ENCODE assay signal across 8 mouse cellular contexts in the genomic region with DNA sequence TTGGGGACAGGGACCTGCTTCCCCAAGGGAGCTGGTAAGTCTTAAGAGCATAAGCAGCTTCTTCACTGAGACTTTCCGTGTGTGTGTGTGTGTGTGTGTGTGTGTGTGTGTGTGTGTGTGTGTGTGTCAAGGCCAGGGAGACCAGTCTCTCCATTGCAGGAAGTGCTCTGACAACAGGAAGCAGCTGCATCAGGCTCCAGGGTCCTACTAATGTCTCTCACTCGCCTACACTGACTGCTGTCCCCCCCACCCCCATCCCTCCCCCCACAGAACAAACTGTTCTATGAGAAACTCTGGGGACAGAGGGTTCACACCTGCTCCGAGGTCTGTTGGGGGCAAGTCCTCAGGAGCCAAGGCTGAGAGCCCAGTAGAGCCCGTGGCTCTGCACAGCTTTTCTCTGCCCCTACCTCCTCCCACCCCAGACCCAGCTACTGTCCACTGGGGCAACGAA. TPM values are rescaled to one million over a fixed set of nuclear protein-coding genes. Genes with fewer than 3 reads are reported as not detected.
DNase-seq lines count a peak whose midpoint lies in the region; ATAC-seq and TF ChIP-seq lines count a peak whose summit lies in the region.

No protein-coding gene starts in this region.

- peak; percentile 34 for DNase-seq in retina, postnatal 1 day
- no peak for DNase-seq in retina, embryonic 14.5 days (ENCODE audit: low spot score)
- peak; percentile 57 for DNase-seq in embryonic facial prominence, embryonic 14.5 days (ENCODE audit: low spot score)
- peak; percentile 73 to 87 for DNase-seq in kidney, postnatal 25 days
- DNase-seq in left cerebral cortex, adult 9 months (ENCODE audit: low spot score in 2 of 2), result no peak
- no peak for DNase-seq in ovary, adult 18-20 months (ENCODE audit: low spot score)

- 0 out of 2 replicates have a peak, but pooled peaks cover 3% of the 10 kb centered on the region for H3K9me3 ChIP-seq in embryonic facial prominence, embryonic 14.5 days (ENCODE audit: control insufficient read depth, low read length)
- H3K9me3 ChIP-seq in forebrain, embryonic 13.5 days (replicated peaks), result no peaks in the 10 kb centered on the region

- 39% methylated on average over 5 of the region's 5 CpGs for WGBS in embryonic facial prominence, embryonic 14.5 days
- 68% methylated on average over 5 of the region's 5 CpGs for WGBS in forebrain, embryonic 13.5 days

- ATAC-seq in embryonic facial prominence, embryonic 14.5 days (ENCODE audit: low read depth), result peak; percentile 42; the same call in 1 of the 2 replicates
- no peak for ATAC-seq in forebrain, embryonic 13.5 days

- no peak overlapping the region for H3K9ac ChIP-seq in embryonic facial prominence, embryonic 14.5 days (ENCODE audit: low read depth, low read length)
- H3K9ac ChIP-seq in forebrain, embryonic 13.5 days, result no peak overlapping the region

- no peaks in the 10 kb centered on the region for H3K79me2 ChIP-seq in myocyte (ENCODE audit: control insufficient read depth, insufficient read depth)

- peaks cover 11% of the 10 kb centered on the region; the same call in 1 of the 2 replicates for H3K4me1 ChIP-seq in embryonic facial prominence, embryonic 14.5 days (ENCODE audit: control insufficient read depth, insufficient read depth, low read length)
- 0 out of 2 replicates have a peak, but pooled peaks cover 7% of the 10 kb centered on the region for H3K4me1 ChIP-seq in forebrain, embryonic 13.5 days

- H3K4me3 ChIP-seq in embryonic facial prominence, embryonic 14.5 days (ENCODE audit: low read depth, low read length), result no peak overlapping the region
- no peak overlapping the region for H3K4me3 ChIP-seq in myocyte
- H3K4me3 ChIP-seq in forebrain, embryonic 13.5 days, result no peak overlapping the region

- no peak for TF ChIP-seq POLR2A in myocyte (IDR thresholded peaks at IDR 0.05; ENCODE audit: insufficient read length, low read depth)

- H3K27me3 ChIP-seq in embryonic facial prominence, embryonic 14.5 days (replicated peaks; ENCODE audit: control insufficient read depth, insufficient read depth, low read length), result no peaks in the 10 kb centered on the region
- H3K27me3 ChIP-seq in myocyte (ENCODE audit: control insufficient read depth, insufficient read depth, insufficient read length), result no peaks in the 10 kb centered on the region
- H3K27me3 ChIP-seq in forebrain, embryonic 13.5 days, result no peaks in the 10 kb centered on the region

- H3K27ac ChIP-seq in embryonic facial prominence, embryonic 14.5 days (replicated peaks; ENCODE audit: low read depth, low read length), result peak overlapping the region; percentile 33; the same call in 1 of the 2 replicates
- no peak overlapping the region for H3K27ac ChIP-seq in forebrain, embryonic 13.5 days

- H3K4me2 ChIP-seq in embryonic facial prominence, embryonic 14.5 days (ENCODE audit: low read depth, low read length), result no peak overlapping the region
- H3K4me2 ChIP-seq in myocyte (ENCODE audit: low read depth), result no peak overlapping the region
- no peak overlapping the region for H3K4me2 ChIP-seq in forebrain, embryonic 13.5 days

- H3ac ChIP-seq in myocyte (ENCODE audit: control insufficient read depth, insufficient read length), result no peak overlapping the region

- H3K36me3 ChIP-seq in embryonic facial prominence, embryonic 14.5 days (ENCODE audit: control insufficient read depth, insufficient read depth, low read length), result no peaks in the 10 kb centered on the region
- no peaks in the 10 kb centered on the region for H3K36me3 ChIP-seq in myocyte (ENCODE audit: control insufficient read depth, insufficient read depth)
- no peaks in the 10 kb centered on the region for H3K36me3 ChIP-seq in forebrain, embryonic 13.5 days (ENCODE audit: poor library complexity, severe bottlenecking)

TF ChIP-seq in myocyte, 11 proteins besides CTCF, POLR2A, EP300 and RAD21:
- TF ChIP-seq TCF3 (IDR thresholded peaks at IDR 0.05; ENCODE audit: insufficient read length, low read depth) (no peak), REST (IDR thresholded peaks at IDR 0.05; ENCODE audit: insufficient read depth, insufficient read length) (no peak), POLR2AphosphoS2 (IDR thresholded peaks at IDR 0.05; ENCODE audit: insufficient read length, low read depth) (no peak), E2F4 (IDR thresholded peaks at IDR 0.05; ENCODE audit: insufficient read depth) (no peak), MAX (IDR thresholded peaks at IDR 0.05; ENCODE audit: low read depth) (no peak), MYOG (IDR thresholded peaks at IDR 0.05; ENCODE audit: control insufficient read depth in 1 of 3, insufficient read depth in 1 of 3, insufficient read length in 2 of 3, low read depth in 2 of 3) (no peak), MYOD1 (IDR thresholded peaks at IDR 0.05; ENCODE audit: control insufficient read depth in 1 of 3, insufficient read length in 2 of 3, low read depth in 2 of 3) (peak in 2 of 3 experiments; percentile 33 to 63)

RNA-seq across cellular contexts. Expression of a gene that starts 11.8 kb away (rescaled TPM):
- 237 and 260 TPM in 2 replicates for polyA plus RNA-seq in embryonic facial prominence, embryonic 14.5 days (2014; fragmentation: Nextera tagmentation; extraction: Ambion mirVana)
- polyA plus RNA-seq in myocyte (2012; fragmentation: generic; extraction: Trizol), result 311 TPM
- polyA plus RNA-seq in forebrain, embryonic 13.5 days (2015; fragmentation: Nextera tagmentation; extraction: Ambion mirVana), result 336 and 347 TPM in 2 replicates

RNA-seq across cellular contexts. Expression of a gene that starts 58.2 kb away (rescaled TPM):
- 5.6 and 7.6 TPM in 2 replicates for polyA plus RNA-seq in embryonic facial prominence, embryonic 14.5 days (2014; fragmentation: Nextera tagmentation; extraction: Ambion mirVana)
- 4.8 TPM for polyA plus RNA-seq in myocyte (2012; fragmentation: generic; extraction: Trizol)
- 1.6 and 2.8 TPM in 2 replicates for polyA plus RNA-seq in forebrain, embryonic 13.5 days (2015; fragmentation: Nextera tagmentation; extraction: Ambion mirVana)

Comparison
In these comparisons a context has a peak if more than half of its experiments do, and no peak if none do; other contexts are left out.
1. DNase-seq: peak in retina, postnatal 1 day (single experiment), embryonic facial prominence, embryonic 14.5 days (single experiment) and kidney, postnatal 25 days (2 of 2); none in retina, embryonic 14.5 days (single experiment), left cerebral cortex, adult 9 months (0 of 2) and ovary, adult 18-20 months (single experiment).